Mouse (Mus musculus): ENCODE results near the gene Mast4.

The Mast4 gene

DNA sequence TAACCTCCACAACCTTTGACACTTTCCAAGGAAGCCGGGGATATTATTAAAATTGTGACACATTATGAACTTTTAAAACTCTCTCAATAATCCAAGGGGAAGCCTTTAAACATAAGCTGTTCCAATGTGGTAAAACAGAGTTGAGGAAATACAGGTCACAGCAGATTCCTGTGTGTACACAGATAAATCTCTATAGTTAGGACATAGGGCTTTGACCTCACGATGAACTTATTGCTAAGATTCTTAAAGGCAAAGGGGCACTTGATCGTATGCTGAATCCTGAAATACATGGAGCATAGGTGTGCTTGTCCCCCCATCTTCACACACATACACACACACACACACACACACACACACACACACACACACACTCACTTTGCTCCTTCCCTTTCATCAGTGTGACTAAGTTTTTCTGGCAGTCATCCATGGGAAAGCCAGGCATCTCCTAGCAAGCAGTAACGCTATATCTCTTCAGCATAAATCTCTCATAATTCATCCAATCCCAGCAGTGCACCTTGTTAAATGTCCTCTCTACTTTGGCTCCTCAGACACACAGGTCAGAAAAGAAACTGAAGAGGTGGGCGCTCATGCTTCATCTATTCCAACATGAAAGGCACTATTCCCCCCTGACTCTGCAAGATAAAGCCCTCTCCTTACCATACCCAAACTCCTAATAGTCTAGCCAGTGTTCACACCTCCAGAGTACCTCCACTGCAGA lies 477.3 kb downstream of the Mast4 start:
- WGBS = 80% methylated on average over 5 of the region's 5 CpGs

DNA sequence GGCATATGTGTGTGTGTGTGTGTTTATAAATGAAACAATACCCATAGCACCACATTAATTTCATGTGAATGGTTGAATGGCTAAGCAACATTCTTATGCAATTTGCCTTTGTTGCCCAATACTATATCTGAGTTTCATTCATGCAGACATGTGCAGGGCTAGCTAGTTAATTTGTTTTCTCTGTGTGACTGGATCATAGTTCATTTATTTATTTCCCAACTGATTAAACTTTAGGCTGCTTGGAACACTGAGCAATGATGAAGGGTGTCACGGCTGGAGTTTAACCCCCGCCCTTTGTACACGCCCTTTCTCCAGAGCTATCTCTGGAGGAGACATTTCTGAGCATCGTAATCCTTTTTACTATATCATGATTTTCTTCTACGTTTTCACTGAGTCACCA lies 481.4 kb downstream of the Mast4 start:
- WGBS = 92% methylated on average over 5 of the region's 5 CpGs

DNA sequence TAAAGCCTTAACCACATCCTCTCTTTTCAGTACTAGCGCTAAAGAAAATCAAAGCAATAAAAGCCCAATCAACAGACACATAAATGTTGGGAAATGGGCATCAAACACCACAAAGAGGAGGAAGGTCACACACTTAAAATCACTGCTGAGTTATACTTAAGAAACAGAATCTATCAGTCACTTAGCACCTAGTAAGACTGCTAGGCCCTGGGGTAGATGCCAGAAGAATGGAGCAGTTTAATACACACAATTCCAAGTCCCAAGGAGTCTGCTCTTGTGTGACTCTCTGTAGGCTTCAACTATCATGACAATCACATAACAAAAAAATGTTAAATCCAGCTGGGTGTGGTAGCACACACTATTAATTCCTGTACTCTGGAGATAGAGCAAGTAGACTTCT lies 483.0 kb downstream of the Mast4 start:
- 82% methylated on average over 1 of the region's 1 CpGs for WGBS

DNA sequence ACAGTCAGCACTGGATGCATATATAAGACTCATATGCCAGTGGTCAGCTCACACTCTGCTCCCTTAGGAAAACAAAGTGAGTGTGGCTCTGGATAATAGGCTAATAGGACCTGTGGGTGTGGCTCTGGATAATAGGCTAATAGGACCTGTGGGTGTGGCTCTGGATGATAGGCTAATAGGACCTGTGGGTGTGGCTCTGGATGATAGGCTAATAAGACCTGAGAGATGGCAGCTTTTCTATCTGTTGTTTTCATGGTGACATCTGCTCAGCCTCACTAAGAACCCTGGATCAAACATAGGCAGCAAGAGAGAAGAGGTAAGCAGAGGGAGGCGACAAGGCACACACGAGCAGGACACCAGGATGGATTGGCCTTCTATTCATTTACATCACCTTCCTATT lies 483.7 kb downstream of the Mast4 start:
- WGBS = 98% methylated on average over 2 of the region's 2 CpGs

GRCm38 (mm10) chr13:102849068-102849467 lies 485.2 kb downstream of the Mast4 start:
- WGBS = 84% methylated on average over 3 of the region's 3 CpGs

DNA sequence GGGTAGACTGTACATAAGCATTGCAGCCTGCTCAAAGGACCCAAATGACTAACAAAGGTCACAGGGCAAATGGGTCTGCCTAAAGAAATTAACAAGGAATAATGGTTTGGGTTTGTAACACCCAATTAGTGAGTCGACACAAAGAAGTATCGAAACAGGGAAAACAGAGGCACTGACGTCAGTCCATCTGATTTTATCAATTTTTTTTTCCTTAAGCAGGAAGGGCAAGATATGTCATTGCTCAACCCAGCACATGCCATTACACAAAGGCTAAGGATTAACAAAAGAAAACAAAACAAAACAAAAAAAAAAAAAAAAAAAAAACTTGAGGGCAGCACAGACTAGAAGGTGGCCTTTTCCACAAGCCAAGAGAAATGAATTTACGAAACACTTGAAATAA lies 487.8 kb downstream of the Mast4 start:
- WGBS = 81% methylated on average over 4 of the region's 4 CpGs

GRCm38 (mm10) chr13:102842715-102843114 lies 491.6 kb downstream of the Mast4 start:
- WGBS = 83% methylated on average over 2 of the region's 2 CpGs

- 76% methylated on average over 8 of the region's 8 CpGs for WGBS
Measured at GRCm38 (mm10) chr13:102842237-102842636, 492.1 kb downstream of the Mast4 start.

DNA sequence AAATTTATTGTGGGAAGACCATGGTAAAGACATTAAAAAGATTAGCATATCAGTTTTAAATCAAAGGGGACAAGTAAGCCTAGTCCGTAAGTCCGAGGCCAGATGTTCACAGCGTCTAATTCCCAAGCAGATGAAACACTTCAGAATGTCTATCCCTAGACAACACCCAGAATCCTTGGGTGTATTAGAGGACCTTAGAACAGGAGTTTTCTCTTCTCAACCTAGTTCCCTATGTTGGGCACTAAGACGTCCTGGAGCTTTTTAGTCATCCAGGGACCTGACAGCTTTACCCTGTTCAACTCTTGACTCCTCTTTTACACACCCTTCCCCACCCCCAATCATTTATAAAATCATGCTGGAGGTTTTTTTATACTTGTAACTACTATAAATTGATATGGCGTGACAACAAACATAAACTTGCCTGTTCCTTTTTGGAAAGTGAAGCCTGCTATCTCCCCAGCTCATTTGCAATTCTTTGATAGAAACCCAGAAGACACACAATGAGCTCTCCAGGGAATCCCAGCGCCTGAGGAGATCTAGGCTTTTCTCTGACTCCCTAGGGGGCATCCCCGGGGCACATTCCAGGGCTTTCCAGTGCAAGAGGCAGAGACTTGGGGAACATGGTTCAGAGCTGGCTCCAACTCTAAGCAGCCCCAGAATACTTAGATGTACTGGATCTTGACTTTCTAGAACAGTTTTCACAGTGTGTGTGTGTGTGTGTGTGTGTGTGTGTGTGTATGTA lies 494.4 kb downstream of the Mast4 start:
- 68% methylated on average over 7 of the region's 7 CpGs for WGBS

DNA sequence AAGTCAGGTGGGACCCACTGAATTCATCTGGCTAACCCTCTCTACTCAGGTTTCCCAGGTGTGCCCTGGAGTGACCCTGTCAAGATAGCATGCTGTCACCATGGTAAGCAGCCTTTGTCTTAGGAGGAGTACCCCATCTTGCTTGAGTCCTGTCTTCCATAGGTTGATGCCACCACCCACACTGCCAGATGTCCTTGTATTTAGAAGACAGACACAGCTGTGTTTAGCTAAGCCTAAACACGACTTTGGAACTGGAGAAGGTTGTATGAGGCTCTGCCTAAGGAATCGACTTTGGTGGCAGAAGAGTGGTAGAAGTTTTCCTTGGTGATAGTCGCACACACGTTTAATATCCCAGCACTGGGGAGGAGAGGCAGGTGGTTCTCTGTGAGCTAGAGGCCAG lies 496.9 kb downstream of the Mast4 start:
- WGBS = 51% methylated on average over 4 of the region's 4 CpGs

- WGBS = 44% methylated on average over 8 of the region's 8 CpGs
Measured at GRCm38 (mm10) chr13:102835336-102835735, 499.0 kb downstream of the Mast4 start.

DNA sequence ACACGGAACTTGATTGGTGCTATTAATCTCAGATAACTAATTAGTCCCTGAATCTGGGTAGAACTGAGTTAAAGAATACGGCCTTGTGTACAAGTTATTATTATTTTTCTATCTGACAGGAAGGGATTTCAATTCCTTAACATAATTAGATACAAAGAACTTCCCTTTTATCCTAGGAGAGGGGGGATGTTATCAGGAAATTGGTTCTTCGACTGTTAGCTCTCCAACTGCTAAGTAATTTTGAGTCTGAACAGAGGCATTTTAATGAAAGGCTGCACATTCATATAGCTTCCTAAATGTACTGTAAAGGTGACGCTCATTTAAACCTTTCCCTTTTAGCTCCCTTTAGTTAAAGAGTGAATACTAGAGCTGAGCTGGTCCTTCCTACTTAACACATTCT lies 516.0 kb downstream of the Mast4 start:
- WGBS = 76% methylated on average over 4 of the region's 4 CpGs

DNA sequence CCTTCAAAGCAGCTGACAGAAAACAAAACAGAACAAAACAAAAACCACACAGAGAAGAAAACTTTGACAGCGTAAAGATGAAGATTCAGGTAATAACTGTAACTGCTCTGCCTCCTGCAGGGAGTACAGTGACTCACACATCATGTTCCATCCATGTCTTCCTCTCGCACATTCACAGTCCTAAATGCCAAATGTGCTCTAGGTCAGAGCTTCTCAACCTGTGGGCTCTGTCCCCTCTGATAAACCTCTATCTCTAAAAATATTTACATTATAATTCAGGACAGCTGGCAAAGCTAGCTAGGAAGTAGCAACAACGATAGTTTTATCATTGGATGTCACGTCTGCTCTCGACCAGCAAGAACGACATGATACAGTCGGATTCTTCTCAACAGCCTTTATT lies 517.6 kb downstream of the Mast4 start:
- WGBS = 86% methylated on average over 7 of the region's 7 CpGs

DNA sequence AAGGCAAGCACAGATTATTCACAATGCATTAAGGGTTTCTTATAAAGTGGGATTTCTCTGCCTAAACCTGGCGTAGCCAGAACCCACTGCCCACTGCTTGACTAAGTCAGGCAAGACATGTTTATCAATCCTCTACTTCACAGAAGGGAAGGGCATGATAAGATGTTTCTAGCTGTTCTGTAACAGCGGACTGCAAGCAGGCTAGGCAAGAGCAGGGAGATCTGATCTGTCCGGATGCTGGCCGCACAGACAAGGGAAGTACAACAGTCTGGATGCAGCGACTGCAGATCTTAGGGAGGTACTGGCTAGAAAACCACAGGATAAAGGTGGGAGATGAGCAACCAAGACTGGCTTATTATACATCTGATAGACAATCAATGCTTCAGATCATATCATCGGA lies 519.1 kb downstream of the Mast4 start:
- WGBS = 97% methylated on average over 6 of the region's 6 CpGs

DNA sequence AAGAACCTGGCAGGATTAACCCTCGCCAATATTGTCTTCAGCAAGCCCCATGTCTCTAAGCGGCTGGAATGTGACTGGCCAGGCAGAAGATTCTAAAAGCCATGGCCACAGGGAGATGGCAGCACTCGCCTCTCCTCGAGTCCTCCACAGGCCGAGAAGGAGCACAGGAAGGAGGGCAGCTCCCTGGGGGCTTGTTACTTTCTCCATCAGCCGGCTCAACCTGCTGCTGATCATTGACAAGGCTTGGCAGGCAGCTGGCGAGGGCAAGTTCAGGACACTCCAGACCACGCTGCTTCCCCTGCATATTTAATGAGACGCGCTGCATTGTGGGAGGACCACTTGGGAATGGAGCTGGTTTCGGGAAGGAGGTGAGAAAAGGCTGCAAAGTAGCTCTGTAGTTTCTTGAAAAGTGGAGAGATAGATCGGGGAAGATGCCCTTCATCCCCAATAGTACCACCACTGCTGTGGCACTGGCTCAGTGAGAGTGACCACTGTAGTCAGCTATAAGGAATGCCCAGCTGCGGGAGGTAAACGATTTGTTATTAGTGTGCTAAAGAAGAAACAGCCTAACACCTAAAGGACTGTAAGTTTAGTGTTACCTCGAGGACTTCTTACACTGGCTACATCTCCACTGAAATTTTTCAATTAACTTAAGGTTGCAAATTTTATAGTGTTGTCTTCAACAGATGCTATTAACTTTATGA lies 523.0 kb downstream of the Mast4 start:
- WGBS = 29% methylated on average over 15 of the region's 15 CpGs

DNA sequence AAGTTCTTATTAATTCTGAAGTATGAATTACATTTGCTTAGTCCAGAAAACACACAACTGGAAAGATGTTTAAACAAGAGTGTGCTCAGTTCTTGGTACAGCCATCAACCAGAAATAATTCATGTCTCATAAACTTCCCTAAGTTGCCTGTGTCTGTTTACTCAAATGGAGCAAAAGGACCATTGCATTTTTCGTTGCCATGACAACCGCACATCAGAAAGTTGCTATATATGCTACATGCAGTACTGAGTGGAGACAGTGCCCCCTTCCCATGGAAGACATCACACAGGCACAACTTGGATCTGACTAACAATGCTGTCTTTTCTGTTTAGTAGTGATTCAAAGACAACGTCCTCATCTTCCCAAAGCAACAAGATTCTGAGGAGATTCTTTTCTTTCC lies 527.6 kb downstream of the Mast4 start:
- WGBS = 71% methylated on average over 3 of the region's 3 CpGs

GRCm38 (mm10) chr13:102805190-102805589 lies 529.1 kb downstream of the Mast4 start:
- 89% methylated on average over 6 of the region's 6 CpGs for WGBS

DNA sequence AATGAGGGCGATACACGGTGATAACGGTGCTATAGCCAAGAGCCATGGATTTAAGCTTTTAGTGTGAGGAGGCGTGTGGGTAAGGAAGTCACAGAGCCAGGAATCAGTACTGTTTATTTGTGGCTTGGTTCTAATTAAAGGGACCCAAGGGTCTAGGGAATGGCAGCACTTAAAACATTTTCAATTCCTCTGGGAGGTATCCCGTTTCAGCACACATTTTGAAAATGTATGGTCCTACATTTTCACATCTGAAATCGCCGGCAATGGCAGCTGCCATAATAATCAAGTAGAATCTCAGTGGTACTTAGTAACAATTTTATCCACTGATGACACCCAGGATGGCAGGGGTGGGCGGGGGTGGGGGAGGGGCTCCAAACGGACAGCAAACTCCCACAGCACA lies 531.1 kb downstream of the Mast4 start:
- WGBS = 80% methylated on average over 9 of the region's 9 CpGs

- WGBS = 87% methylated on average over 3 of the region's 3 CpGs
Measured at GRCm38 (mm10) chr13:102792157-102792556, 542.1 kb downstream of the Mast4 start.

GRCm38 (mm10) chr13:102790601-102791155 lies 543.6 kb downstream of the Mast4 start:
- 59% methylated on average over 6 of the region's 6 CpGs for WGBS

DNA sequence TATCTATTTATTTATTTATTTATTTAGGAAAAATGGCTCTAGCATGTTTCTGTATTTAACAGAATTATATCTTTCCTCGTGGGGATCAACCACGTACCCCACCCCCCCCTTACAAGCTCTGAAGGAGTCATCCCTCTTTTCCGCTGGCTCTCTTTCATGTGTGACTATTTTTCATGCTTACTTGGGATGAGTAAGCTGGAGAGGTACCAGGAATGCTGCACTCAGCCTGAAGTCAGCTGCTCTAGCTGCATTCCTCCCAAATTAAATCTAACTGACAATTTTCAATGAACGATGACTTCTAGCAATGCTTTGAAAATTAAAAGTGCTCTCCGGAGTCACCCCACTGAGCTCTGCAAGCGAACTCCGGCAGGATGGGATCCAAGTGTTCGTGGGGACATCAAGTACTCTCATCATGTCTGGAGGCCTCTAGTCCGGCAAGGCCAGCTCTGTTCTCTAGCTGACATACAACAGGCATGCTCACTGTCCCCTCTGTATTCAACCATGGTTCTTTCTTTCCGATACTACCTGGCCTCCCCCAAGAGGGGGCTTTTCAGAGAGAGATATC lies 547.5 kb downstream of the Mast4 start:
- WGBS = 62% methylated on average over 10 of the region's 10 CpGs

All from cerebral cortex, adult 2 months (tissue).